Mouse (Mus musculus) cortical plate, adult 2 months (tissue): ENCODE results near the gene D5Ertd579e. TPM values are rescaled to one million over a fixed set of nuclear protein-coding genes. Genes with fewer than 3 reads are reported as not detected.

Experiments used
- H3K27ac ChIP-seq: fragments of 200-500 bp; 2 replicates; pipeline ENCODE4 v1.5.1; 2012; ENCODE audit warnings: low read length, control low read depth, inconsistent platforms; ENCODE audit not compliant: insufficient read depth
- H3K4me1 ChIP-seq: fragments of 200-500 bp; 2 replicates; pipeline ENCODE4 v1.6.1; 2011; ENCODE audit warnings: low read length; ENCODE audit not compliant: control insufficient read depth, insufficient read depth
- H3K4me3 ChIP-seq: fragments of 200-500 bp; 2 replicates; pipeline ENCODE4 v1.5.1; 2011; ENCODE audit warnings: mild to moderate bottlenecking, low read length, control low read depth; ENCODE audit not compliant: insufficient read depth
- CTCF ChIP-seq: fragments of 200-500 bp; IDR thresholded peaks from 2 replicates; pipeline ENCODE4 v1.5.1; 2011; ENCODE audit warnings: mild to moderate bottlenecking, control low read depth, low read length; ENCODE audit not compliant: insufficient read depth; ENCODE audit errors: extremely low read depth
- POLR2A ChIP-seq: fragments of 200-500 bp; IDR thresholded peaks from 2 replicates; pipeline ENCODE4 v1.6.1; 2011; ENCODE audit warnings: mild to moderate bottlenecking, low read length, control low read depth; ENCODE audit not compliant: insufficient read depth; ENCODE audit errors: extremely low read depth
- polyA plus RNA-seq: library from polyadenylated mRNA; depleted of rRNA; stranded (reverse); fragments of >200 nt; gene quantifications from 2 replicates; pipeline ENCODE4 v1.2.3, GENCODE M21; 2012

D5Ertd579e gene
- polyA plus RNA-seq, 1 experiment, result 50.8 TPM

- peaks cover 14% of the 10 kb centered on the region for H3K4me1 ChIP-seq
- H3K27ac ChIP-seq, result peak overlapping the region; percentile 58; the same call in 1 of the 2 replicates
Measured at GRCm38 (mm10) chr5:36621058-36621449, 74.8 kb downstream of the D5Ertd579e start.

GRCm38 (mm10) chr5:36620409-36621057 lies 75.3 kb downstream of the D5Ertd579e start:
- H3K27ac ChIP-seq, result no peak overlapping the region
- H3K4me3 ChIP-seq, result no peak overlapping the region
- TF ChIP-seq CTCF, result no peak
- no peak for TF ChIP-seq POLR2A
- H3K4me1 ChIP-seq, result peaks cover 14% of the 10 kb centered on the region

More at GRCm38 (mm10) chr5:36621058-36621449, 74.8 kb downstream of the D5Ertd579e start:
- no peak for TF ChIP-seq CTCF
- no peak for TF ChIP-seq POLR2A
- H3K4me3 ChIP-seq, result no peak overlapping the region

- Histone ChIP-seq H3K4me3 (no peak overlapping the region), H3K27ac (no peak overlapping the region), H3K4me1 (peaks cover 14% of the 10 kb centered on the region)
- TF ChIP-seq CTCF (no peak), POLR2A (no peak)
Measured at GRCm38 (mm10) chr5:36618890-36619289, 76.9 kb downstream of the D5Ertd579e start.

GRCm38 (mm10) chr5:36618356-36618755 lies 77.5 kb downstream of the D5Ertd579e start:
- H3K27ac ChIP-seq, result no peak overlapping the region
- no peak overlapping the region for H3K4me3 ChIP-seq
- TF ChIP-seq CTCF, result no peak
- TF ChIP-seq POLR2A, result no peak
- peaks cover 14% of the 10 kb centered on the region for H3K4me1 ChIP-seq

DNA sequence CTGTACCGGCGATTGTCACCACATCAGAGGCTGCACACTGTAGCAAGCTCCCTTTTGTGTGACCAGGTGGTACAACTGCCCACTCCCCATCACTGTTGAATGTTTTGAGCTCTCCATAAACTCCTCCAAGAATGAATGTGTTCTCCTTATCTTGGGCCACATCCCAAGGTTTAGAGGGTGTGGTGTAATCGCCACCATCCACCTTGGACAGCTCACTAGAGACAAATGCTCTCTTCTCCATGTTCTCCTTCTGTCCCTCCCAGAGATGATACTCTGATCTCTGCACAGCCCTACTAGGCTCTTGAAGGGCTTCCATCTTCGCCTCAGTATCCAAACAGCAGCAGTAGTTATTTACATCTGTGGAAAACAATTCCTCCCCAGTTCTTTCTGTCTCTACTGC lies 81.7 kb downstream of the D5Ertd579e start:
- peaks cover 8% of the 10 kb centered on the region for H3K4me1 ChIP-seq
- TF ChIP-seq POLR2A, result no peak
- TF ChIP-seq CTCF, result no peak
- H3K27ac ChIP-seq, result no peak overlapping the region
- H3K4me3 ChIP-seq, result no peak overlapping the region

- TF ChIP-seq POLR2A, result no peak
- no peak for TF ChIP-seq CTCF
- H3K27ac ChIP-seq, result no peak overlapping the region
- H3K4me3 ChIP-seq, result no peak overlapping the region
- peaks cover 8% of the 10 kb centered on the region for H3K4me1 ChIP-seq
Measured at GRCm38 (mm10) chr5:36608939-36609499, 86.8 kb downstream of the D5Ertd579e start.

DNA sequence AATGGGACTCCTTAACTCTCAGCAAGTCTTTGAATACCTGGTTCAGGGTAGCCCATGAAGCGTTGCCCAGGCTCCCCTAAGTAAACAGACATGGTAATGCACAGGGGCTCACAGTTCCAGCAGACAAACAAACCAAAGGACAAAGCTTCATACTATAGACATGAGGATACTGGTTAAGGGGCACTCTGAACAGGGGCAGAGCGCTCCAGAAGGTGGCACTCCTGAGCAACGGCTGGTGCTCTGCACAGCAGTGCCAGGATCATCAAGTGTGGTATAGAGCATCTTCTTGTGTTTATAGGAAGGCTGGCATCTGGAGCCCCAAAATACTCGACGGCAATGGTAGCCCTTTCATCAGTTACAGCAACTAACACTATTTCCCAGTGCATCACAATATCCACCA lies 92.8 kb downstream of the D5Ertd579e start:
- no peak overlapping the region for H3K4me3 ChIP-seq
- no peak for TF ChIP-seq POLR2A
- TF ChIP-seq CTCF, result peak; percentile 77
- peaks cover 2% of the 10 kb centered on the region for H3K4me1 ChIP-seq
- H3K27ac ChIP-seq, result no peak overlapping the region

DNA sequence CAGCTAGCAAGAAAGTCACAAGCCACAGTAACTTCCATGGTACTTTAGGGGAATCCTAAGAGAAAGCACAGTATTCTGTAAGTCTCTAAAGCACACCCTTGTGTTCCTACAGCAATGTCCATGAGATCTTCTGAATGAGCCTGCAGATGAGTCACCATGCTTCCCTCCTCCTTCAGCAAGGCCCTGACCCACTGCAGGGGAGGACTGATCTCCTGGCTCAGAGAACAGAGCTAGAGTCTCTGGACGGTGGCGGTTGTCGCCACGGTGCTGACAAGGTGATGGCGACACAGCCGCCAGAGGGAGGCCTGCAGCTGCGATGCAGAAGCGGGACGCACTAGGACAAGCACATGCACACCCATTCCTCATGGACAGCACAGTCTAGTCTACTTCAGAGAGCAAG lies 93.8 kb downstream of the D5Ertd579e start:
- Histone ChIP-seq H3K4me3 (no peak overlapping the region), H3K27ac (no peak overlapping the region), H3K4me1 (peaks cover 2% of the 10 kb centered on the region)
- TF ChIP-seq CTCF (no peak), POLR2A (no peak)

- Histone ChIP-seq H3K4me3 (no peak overlapping the region), H3K27ac (no peak overlapping the region), H3K4me1 (peaks cover 2% of the 10 kb centered on the region)
- TF ChIP-seq CTCF (no peak), POLR2A (no peak)
Measured at GRCm38 (mm10) chr5:36601492-36601891, 94.3 kb downstream of the D5Ertd579e start.

DNA sequence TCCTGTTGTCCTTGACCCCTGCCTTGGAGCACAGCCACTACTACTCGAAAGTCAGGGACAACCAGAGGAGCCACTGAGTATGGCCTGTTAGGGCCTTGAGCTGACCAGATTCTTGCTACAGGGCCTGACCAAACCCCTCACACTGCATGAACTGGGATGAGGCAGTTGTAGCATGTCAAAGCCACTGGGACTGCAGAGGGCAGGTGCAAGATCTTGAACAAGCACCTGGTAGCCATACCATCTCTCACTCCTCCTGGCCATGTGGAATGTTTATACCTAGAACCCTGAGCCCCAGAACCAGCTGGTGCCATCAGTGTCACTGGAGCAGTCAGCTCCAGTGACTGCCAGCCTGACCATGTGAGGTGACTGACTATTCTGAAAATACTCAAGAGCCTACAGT lies 96.9 kb downstream of the D5Ertd579e start:
- TF ChIP-seq POLR2A (no peak), CTCF (no peak)
- Histone ChIP-seq H3K4me1 (peaks cover 2% of the 10 kb centered on the region), H3K4me3 (no peak overlapping the region), H3K27ac (no peak overlapping the region)

- TF ChIP-seq POLR2A (no peak), CTCF (no peak)
- H3K27ac ChIP-seq, result no peak overlapping the region
- H3K4me1 ChIP-seq, result peaks cover 2% of the 10 kb centered on the region
- no peak overlapping the region for H3K4me3 ChIP-seq
Measured at GRCm38 (mm10) chr5:36597653-36598052, 98.2 kb downstream of the D5Ertd579e start.
